Comparison of ENCODE assay signal across 8 mouse cellular contexts in genomic region chr4:155705592-155705929, GRCm38 (mm10). TPM values are rescaled to one million over a fixed set of nuclear protein-coding genes. Genes with fewer than 3 reads are reported as not detected.
DNase-seq lines count a peak whose midpoint lies in the region; ATAC-seq and TF ChIP-seq lines count a peak whose summit lies in the region.

No protein-coding gene starts in this region.

- intact Hi-C loops in left cerebral cortex, adult 2 months (cut with DNase I): loop anchor here (1.0 to 2.0 kb wide), 2 partner anchors 29 to 81 kb away; partner anchors contain the start of genes Cdk11b and Tmem240

- peak overlapping the region; percentile 87 for H3K4me2 ChIP-seq in hindbrain, embryonic 13.5 days
- peak overlapping the region; percentile 72 for H3K4me2 ChIP-seq in midbrain, embryonic 11.5 days

- H3K9me3 ChIP-seq in hindbrain, embryonic 13.5 days: no peaks in the 10 kb centered on the region
- H3K9me3 ChIP-seq in midbrain, embryonic 11.5 days (ENCODE audit: control insufficient read depth, low read length): no peaks in the 10 kb centered on the region

- H3K27me3 ChIP-seq in hindbrain, embryonic 13.5 days: no peaks in the 10 kb centered on the region
- no peaks in the 10 kb centered on the region for H3K27me3 ChIP-seq in midbrain, embryonic 11.5 days (ENCODE audit: control insufficient read depth, insufficient read depth, low read length)

- no peak for TF ChIP-seq POLR2A in bone marrow macrophage, adult 2 months (IDR thresholded peaks at IDR 0.05; ENCODE audit: borderline replicate concordance, low read depth, low read length)

- peak overlapping the region; percentile 95 for H3K27ac ChIP-seq in left cerebral cortex, adult 2 months
- H3K27ac ChIP-seq in bone marrow macrophage, adult 2 months (ENCODE audit: insufficient read depth, low read depth, low read length): peak overlapping the region; percentile 96
- H3K27ac ChIP-seq in hindbrain, embryonic 13.5 days: peak overlapping the region; percentile 96
- peak overlapping the region; percentile 87 for H3K27ac ChIP-seq in midbrain, embryonic 11.5 days (ENCODE audit: low read depth, low read length)

- H3K4me3 ChIP-seq in left cerebral cortex, adult 2 months: peak overlapping the region; percentile 71
- peak overlapping the region; percentile 90 for H3K4me3 ChIP-seq in bone marrow macrophage, adult 2 months (ENCODE audit: insufficient read depth, low read length)
- H3K4me3 ChIP-seq in hindbrain, embryonic 13.5 days: peak overlapping the region; percentile 97
- H3K4me3 ChIP-seq in midbrain, embryonic 11.5 days (ENCODE audit: low read depth, low read length): peak overlapping the region; percentile 96

- H3K9ac ChIP-seq in hindbrain, embryonic 13.5 days: peak overlapping the region; percentile 98
- peak overlapping the region; percentile 94 for H3K9ac ChIP-seq in midbrain, embryonic 11.5 days (ENCODE audit: low read length)

- TF ChIP-seq CTCF in left cerebral cortex, adult 2 months (IDR thresholded peaks at IDR 0.05): no peak
- TF ChIP-seq CTCF in bone marrow macrophage, adult 2 months (IDR thresholded peaks at IDR 0.05; ENCODE audit: low read depth, low read length): no peak

- WGBS in hindbrain, embryonic 13.5 days: 1% methylated on average over 19 of the region's 19 CpGs
- under 1% methylated on average over 19 of the region's 19 CpGs for WGBS in midbrain, embryonic 11.5 days

- peaks cover 32% of the 10 kb centered on the region for H3K4me1 ChIP-seq in bone marrow macrophage, adult 2 months (ENCODE audit: control insufficient read depth, insufficient read depth, low read length)
- peaks cover 37% of the 10 kb centered on the region for H3K4me1 ChIP-seq in hindbrain, embryonic 13.5 days (replicated peaks)
- peaks cover 7% of the 10 kb centered on the region for H3K4me1 ChIP-seq in midbrain, embryonic 11.5 days (ENCODE audit: control insufficient read depth, insufficient read depth, low read length)

- no peak for ATAC-seq in hindbrain, embryonic 13.5 days (ENCODE audit: low FRiP score)
- no peak for ATAC-seq in midbrain, embryonic 11.5 days (ENCODE audit: low FRiP score)

- H3K36me3 ChIP-seq in hindbrain, embryonic 13.5 days: no peaks in the 10 kb centered on the region
- H3K36me3 ChIP-seq in midbrain, embryonic 11.5 days (ENCODE audit: control insufficient read depth, insufficient read depth, low read length): no peaks in the 10 kb centered on the region

- no peak for DNase-seq in left cerebral cortex, adult 2 months (ENCODE audit: extremely low spot score in 1 of 2, low spot score in 2 of 2)
- no peak for DNase-seq in left cerebral cortex, adult 11 months (ENCODE audit: low spot score)
- no peak for DNase-seq in midbrain, embryonic 11.5 days (ENCODE audit: low spot score, missing footprints)
- no peak for DNase-seq in layer of hippocampus, adult 11-12 months (ENCODE audit: low spot score)
- DNase-seq in spleen, adult 12 weeks (ENCODE audit: low spot score): no peak
- DNase-seq in urinary bladder, postnatal 10 days (ENCODE audit: low spot score): no peak

RNA-seq across cellular contexts. Expression of gene Ssu72, which starts 1.0 kb away (rescaled TPM):
- total RNA-seq in left cerebral cortex, adult 2 months (2021): 10 to 100 TPM; 89.2 to 98.0 TPM
- polyA plus RNA-seq in bone marrow macrophage, adult 2 months (2012; ENCODE audit: insufficient read depth, insufficient read length, missing spikeins): 99.3 and 107 TPM in 2 replicates
- 171 and 177 TPM in 2 replicates for polyA plus RNA-seq in hindbrain, embryonic 13.5 days (2015; fragmentation: Nextera tagmentation; extraction: Ambion mirVana)
- polyA plus RNA-seq in midbrain, embryonic 11.5 days (2014; fragmentation: Nextera tagmentation; extraction: Ambion mirVana): 147 and 155 TPM in 2 replicates

RNA-seq across cellular contexts. Expression of gene Fndc10, which starts 11.4 kb away (rescaled TPM):
- total RNA-seq in left cerebral cortex, adult 2 months (2021): 10 to 100 TPM; 26.2 to 33.4 TPM
- 1.0 and 1.6 TPM in 2 replicates for polyA plus RNA-seq in bone marrow macrophage, adult 2 months (2012; ENCODE audit: insufficient read depth, insufficient read length, missing spikeins)
- 7.5 and 7.9 TPM in 2 replicates for polyA plus RNA-seq in hindbrain, embryonic 13.5 days (2015; fragmentation: Nextera tagmentation; extraction: Ambion mirVana)
- polyA plus RNA-seq in midbrain, embryonic 11.5 days (2014; fragmentation: Nextera tagmentation; extraction: Ambion mirVana): 1.3 and 1.5 TPM in 2 replicates

RNA-seq across cellular contexts. Expression of gene Tmem240, which starts 29.0 kb away (rescaled TPM):
- total RNA-seq in left cerebral cortex, adult 2 months (2021): 10 to 100 TPM; 54.0 to 57.0 TPM
- 1.3 and 1.4 TPM in 2 replicates for polyA plus RNA-seq in bone marrow macrophage, adult 2 months (2012; ENCODE audit: insufficient read depth, insufficient read length, missing spikeins)
- polyA plus RNA-seq in hindbrain, embryonic 13.5 days (2015; fragmentation: Nextera tagmentation; extraction: Ambion mirVana): 11.6 and 12.0 TPM in 2 replicates
- 0.69 and 0.96 TPM in 2 replicates for polyA plus RNA-seq in midbrain, embryonic 11.5 days (2014; fragmentation: Nextera tagmentation; extraction: Ambion mirVana)

RNA-seq across cellular contexts. Expression of gene Mib2, which starts 36.6 kb away (rescaled TPM):
- 100 to 1,000 TPM; 133 to 140 TPM for total RNA-seq in left cerebral cortex, adult 2 months (2021)
- polyA plus RNA-seq in bone marrow macrophage, adult 2 months (2012; ENCODE audit: insufficient read depth, insufficient read length, missing spikeins): 39.9 and 48.7 TPM in 2 replicates
- polyA plus RNA-seq in hindbrain, embryonic 13.5 days (2015; fragmentation: Nextera tagmentation; extraction: Ambion mirVana): 39.4 and 40.3 TPM in 2 replicates
- 11.8 and 12.8 TPM in 2 replicates for polyA plus RNA-seq in midbrain, embryonic 11.5 days (2014; fragmentation: Nextera tagmentation; extraction: Ambion mirVana)

RNA-seq across cellular contexts. Expression of gene Mmp23, which starts 52.4 kb away (rescaled TPM):
- 1 to 10 TPM; 4.1 to 5.4 TPM for total RNA-seq in left cerebral cortex, adult 2 months (2021)
- polyA plus RNA-seq in bone marrow macrophage, adult 2 months (2012; ENCODE audit: insufficient read depth, insufficient read length, missing spikeins): 0.64 and 1.9 TPM in 2 replicates
- polyA plus RNA-seq in hindbrain, embryonic 13.5 days (2015; fragmentation: Nextera tagmentation; extraction: Ambion mirVana): 3.9 and 4.5 TPM in 2 replicates
- polyA plus RNA-seq in midbrain, embryonic 11.5 days (2014; fragmentation: Nextera tagmentation; extraction: Ambion mirVana): 2.5 and 4.1 TPM in 2 replicates
